Mouse (Mus musculus) hindbrain, postnatal 0 days (tissue): ENCODE data around the gene Aldh18a1. TPM values are rescaled to one million over a fixed set of nuclear protein-coding genes. Genes with fewer than 3 reads are reported as not detected.

ENCODE experiments used
- ATAC-seq: fragments of 200-750 bp; cut with Nextera tagmentation; 2 replicates; pipeline ENCODE4 v1.8.0; 2017; ENCODE audit warnings: mild to moderate bottlenecking, moderate TSS enrichment, moderate library complexity
- DNase-seq: peaks from one replicate; pipeline ENCODE4 v3.0.0-alpha.2; 2015; ENCODE audit warnings: low spot score
- H3K27ac ChIP-seq: fragments of 300-500 bp; sonication (generic); 2 replicates; pipeline ENCODE4 v1.5.1; 2014; ENCODE audit warnings: mild to moderate bottlenecking
- H3K27me3 ChIP-seq: fragments of 300-500 bp; sonication (generic); 2 replicates; pipeline ENCODE4 v1.6.1; 2014; ENCODE audit warnings: low read length, mixed read lengths; ENCODE audit not compliant: insufficient read depth
- H3K36me3 ChIP-seq: fragments of 300-500 bp; sonication (generic); 2 replicates; pipeline ENCODE4 v1.6.1; 2014; ENCODE audit warnings: low read length, mixed read lengths; ENCODE audit not compliant: insufficient read depth
- H3K4me1 ChIP-seq: fragments of 300-500 bp; sonication (generic); 2 replicates; pipeline ENCODE4 v1.6.1; 2014; ENCODE audit warnings: antibody characterized with exemption, low read length, mixed read lengths; ENCODE audit not compliant: insufficient read depth
- H3K4me2 ChIP-seq: fragments of 300-500 bp; sonication (generic); 2 replicates; pipeline ENCODE4 v1.6.1; 2014; ENCODE audit warnings: low read depth, mild to moderate bottlenecking, low read length, moderate library complexity, mixed read lengths
- H3K4me3 ChIP-seq: fragments of 300-500 bp; sonication (generic); 2 replicates; pipeline ENCODE4 v1.5.1; 2014; ENCODE audit warnings: low read length
- H3K9ac ChIP-seq: fragments of 300-500 bp; sonication (generic); replicated peaks from 2 replicates; pipeline ENCODE4 v1.6.1; 2014; ENCODE audit warnings: mild to moderate bottlenecking, low read length, moderate library complexity, mixed read lengths
- H3K9me3 ChIP-seq: fragments of 300-500 bp; sonication (generic); 2 replicates; pipeline ENCODE4 v1.6.1; 2016; ENCODE audit warnings: low read length, mixed read lengths
- CTCF ChIP-seq: IDR thresholded peaks from 2 replicates; pipeline ENCODE4 v1.5.1; 2016; ENCODE audit warnings: antibody characterized with exemption, control low read depth, low read depth
- WGBS: fragments of 180-500 bp; shearing (Covaris S2); extraction: QIAGEN DNeasy Blood & Tissue Kit; methylation state at CpG from one replicate; pipeline ENCODE4 v1.1.7; 2014; 5-methylcytosine and 5-hydroxymethylcytosine counted together
- polyA plus RNA-seq: library from polyadenylated mRNA; unstranded; fragments of >200 nt; fragmentation: Nextera tagmentation; extraction: Ambion mirVana; gene quantifications from 2 replicates; pipeline ENCODE4 v1.2.1, GENCODE M21; 2015
- total RNA-seq: library from RNA; depleted of rRNA; stranded (reverse); fragments of >200 nt; gene quantifications from 2 replicates; pipeline ENCODE4 v1.2.3, GENCODE M21; 2014

Gene Aldh18a1
- total and polyA plus RNA-seq, 2 experiments from 2014 or later: 32.5 to 57.0 TPM

- DNase-seq: no peak
- no peak overlapping the region for H3K27ac ChIP-seq
- H3K4me2 ChIP-seq: no peak overlapping the region
- H3K9me3 ChIP-seq: no peaks in the 10 kb centered on the region
- H3K36me3 ChIP-seq: peaks cover 39% of the 10 kb centered on the region; the same call in 1 of the 2 replicates
- no peaks in the 10 kb centered on the region for H3K4me1 ChIP-seq
- WGBS: 93% methylated on average over 6 of the region's 6 CpGs
- no peaks in the 10 kb centered on the region for H3K27me3 ChIP-seq
- H3K4me3 ChIP-seq: no peak overlapping the region
- no peak for TF ChIP-seq CTCF
- H3K9ac ChIP-seq: no peak overlapping the region
- ATAC-seq: no peak
Measured at GRCm38 (mm10) chr19:40553849-40554248, 34.4 kb downstream of the Aldh18a1 start.

- no peak overlapping the region for H3K9ac ChIP-seq
- DNase-seq: no peak
- peaks cover 39% of the 10 kb centered on the region; the same call in 1 of the 2 replicates for H3K36me3 ChIP-seq
- no peak overlapping the region for H3K27ac ChIP-seq
- no peak for TF ChIP-seq CTCF
- H3K4me1 ChIP-seq: no peaks in the 10 kb centered on the region
- WGBS: 93% methylated on average over 14 of the region's 14 CpGs
- H3K4me2 ChIP-seq: no peak overlapping the region
- H3K4me3 ChIP-seq: no peak overlapping the region
- ATAC-seq: no peak
- H3K27me3 ChIP-seq: no peaks in the 10 kb centered on the region
- no peaks in the 10 kb centered on the region for H3K9me3 ChIP-seq
Measured at GRCm38 (mm10) chr19:40553014-40553789, 35.1 kb downstream of the Aldh18a1 start.

- Histone ChIP-seq H3K27me3 (no peaks in the 10 kb centered on the region), H3K4me1 (no peaks in the 10 kb centered on the region), H3K36me3 (peaks cover 29% of the 10 kb centered on the region; the same call in 1 of the 2 replicates), H3K9ac (no peak overlapping the region), H3K4me3 (no peak overlapping the region), H3K4me2 (no peak overlapping the region), H3K27ac (no peak overlapping the region), H3K9me3 (no peaks in the 10 kb centered on the region)
- WGBS: 53% methylated on average over 6 of the region's 6 CpGs
- no peak for TF ChIP-seq CTCF
- no peak for DNase-seq
- ATAC-seq: no peak
Measured at GRCm38 (mm10) chr19:40549516-40550135, 38.6 kb downstream of the Aldh18a1 start.

- no peaks in the 10 kb centered on the region for H3K4me1 ChIP-seq
- H3K36me3 ChIP-seq: peaks cover 22% of the 10 kb centered on the region; the same call in 1 of the 2 replicates
- TF ChIP-seq CTCF: no peak; the same call in 1 of the 2 replicates
- 29% methylated on average over 5 of the region's 5 CpGs for WGBS
- no peaks in the 10 kb centered on the region for H3K27me3 ChIP-seq
- no peak overlapping the region for H3K4me2 ChIP-seq
- no peak overlapping the region for H3K4me3 ChIP-seq
- H3K9me3 ChIP-seq: no peaks in the 10 kb centered on the region
- ATAC-seq (no peak), DNase-seq (no peak)
- no peak overlapping the region for H3K9ac ChIP-seq
- H3K27ac ChIP-seq: no peak overlapping the region
Measured at GRCm38 (mm10) chr19:40548796-40549515, 39.3 kb downstream of the Aldh18a1 start.

GRCm38 (mm10) chr19:40548386-40548785, 39.9 kb downstream of the Aldh18a1 start:
- no peak for TF ChIP-seq CTCF
- no peak overlapping the region for H3K4me2 ChIP-seq
- H3K9ac ChIP-seq: no peak overlapping the region
- H3K27ac ChIP-seq: no peak overlapping the region
- no peak overlapping the region for H3K4me3 ChIP-seq
- no peaks in the 10 kb centered on the region for H3K27me3 ChIP-seq
- H3K9me3 ChIP-seq: no peaks in the 10 kb centered on the region
- no peaks in the 10 kb centered on the region for H3K4me1 ChIP-seq
- ATAC-seq: no peak
- H3K36me3 ChIP-seq: peaks cover 17% of the 10 kb centered on the region; the same call in 1 of the 2 replicates
- WGBS: 80% methylated on average over 6 of the region's 6 CpGs
- no peak for DNase-seq

GRCm38 (mm10) chr19:40544856-40545255, 43.4 kb downstream of the Aldh18a1 start:
- ATAC-seq (peak; percentile 92), DNase-seq (peak; percentile 89)
- TF ChIP-seq CTCF: peak; percentile 98
- H3K4me1 ChIP-seq: no peaks in the 10 kb centered on the region
- H3K4me2 ChIP-seq: no peak overlapping the region
- no peaks in the 10 kb centered on the region for H3K9me3 ChIP-seq
- H3K36me3 ChIP-seq: no peaks in the 10 kb centered on the region
- H3K27me3 ChIP-seq: no peaks in the 10 kb centered on the region
- H3K27ac ChIP-seq: no peak overlapping the region
- no peak overlapping the region for H3K4me3 ChIP-seq
- no peak overlapping the region for H3K9ac ChIP-seq
- whole genome bisulfite sequencing: 5% methylated on average over 3 of the region's 3 CpGs
